Mouse (Mus musculus) A20 (cell line): ENCODE measurements at regions not wholly inside any gene's neighbourhood (a gene's known extent, or its start where the extent isn't known, plus 50 kb on each side); places are given as distances from the start of the nearest gene placed in this dataset.

ENCODE experiments used
- DNase-seq: peaks from one replicate; pipeline ENCODE4 v3.0.0-alpha.2; 2011; ENCODE audit warnings: low read depth, low spot score

- DNase-seq, result no peak
Observed at GRCm38 (mm10) chr9:115547625-115548325, 237.6 kb upstream of the Stt3b start.

- DNase-seq, result no peak
Observed at GRCm38 (mm10) chr9:115548722-115549349, 238.6 kb upstream of the Stt3b start.

- no peak for DNase-seq
Observed at GRCm38 (mm10) chr9:115551080-115551479, 240.9 kb upstream of the Stt3b start.

- DNase-seq, result no peak
Observed at GRCm38 (mm10) chr9:115551501-115551900, 241.3 kb upstream of the Stt3b start.

- DNase-seq, result no peak
Observed at GRCm38 (mm10) chr9:115558131-115558530, 247.9 kb upstream of the Stt3b start.

- DNase-seq, result no peak
Observed at GRCm38 (mm10) chr9:115559521-115559920, 249.3 kb upstream of the Stt3b start.

GRCm38 (mm10) chr9:115561207-115561606, 251.0 kb upstream of the Stt3b start:
- no peak for DNase-seq

- no peak for DNase-seq
Observed at GRCm38 (mm10) chr9:115562783-115563182, 252.6 kb upstream of the Stt3b start.

GRCm38 (mm10) chr9:115564366-115564765, 254.1 kb upstream of the Stt3b start:
- no peak for DNase-seq

GRCm38 (mm10) chr9:115568693-115569334, 258.6 kb upstream of the Stt3b start:
- no peak for DNase-seq

- DNase-seq, result no peak
Observed at GRCm38 (mm10) chr9:115570998-115571397, 260.8 kb upstream of the Stt3b start.

- DNase-seq, result no peak
Observed at GRCm38 (mm10) chr9:115581116-115581515, 270.9 kb upstream of the Stt3b start.

GRCm38 (mm10) chr9:115583548-115583947, 273.3 kb upstream of the Stt3b start:
- DNase-seq, result no peak

- no peak for DNase-seq
Observed at GRCm38 (mm10) chr9:115584874-115585273, 274.7 kb upstream of the Stt3b start.

GRCm38 (mm10) chr9:115592466-115592865, 282.2 kb upstream of the Stt3b start:
- DNase-seq, result no peak

- peak; percentile 53 for DNase-seq
Observed at GRCm38 (mm10) chr9:115600228-115600627, 290.0 kb upstream of the Stt3b start.

GRCm38 (mm10) chr9:115600826-115601225, 290.6 kb upstream of the Stt3b start:
- no peak for DNase-seq

GRCm38 (mm10) chr9:115602772-115603171, 292.6 kb upstream of the Stt3b start:
- DNase-seq, result no peak

GRCm38 (mm10) chr9:115604450-115604849, 294.2 kb upstream of the Stt3b start:
- no peak for DNase-seq

- no peak for DNase-seq
Observed at GRCm38 (mm10) chr9:115604968-115605682, 294.9 kb upstream of the Stt3b start.

GRCm38 (mm10) chr9:115607961-115608360, 297.7 kb upstream of the Stt3b start:
- no peak for DNase-seq

- DNase-seq, result no peak
Observed at GRCm38 (mm10) chr9:115608377-115608776, 298.2 kb upstream of the Stt3b start.
